Mouse (Mus musculus) limb, embryonic 12.5 days (tissue): ENCODE results near the gene Tesc. TPM values are rescaled to one million over a fixed set of nuclear protein-coding genes. Genes with fewer than 3 reads are reported as not detected.
A peak's percentile ranks its signal among the peaks of the same experiment; 100 is the strongest.

Source experiments
- ATAC-seq: fragments of 200-750 bp; cut with Nextera tagmentation; 2 replicates; pipeline ENCODE4 v1.8.0; 2017; ENCODE audit warnings: low read depth, moderate TSS enrichment; ENCODE audit not compliant: insufficient number of reproducible peaks, insufficient read depth, low FRiP score, low TSS enrichment
- H3K27ac ChIP-seq: fragments of 300-500 bp; sonication (generic); 2 replicates; pipeline ENCODE4 v1.5.1; 2016; ENCODE audit warnings: mild to moderate bottlenecking, moderate library complexity
- H3K27me3 ChIP-seq: fragments of 300-500 bp; sonication (generic); 2 replicates; pipeline ENCODE4 v1.6.1; 2016; ENCODE audit warnings: mild to moderate bottlenecking, moderate library complexity
- H3K36me3 ChIP-seq: fragments of 300-500 bp; sonication (generic); 2 replicates; pipeline ENCODE4 v1.6.1; 2016; ENCODE audit warnings: mild to moderate bottlenecking, moderate library complexity
- H3K4me1 ChIP-seq: fragments of 300-500 bp; sonication (generic); replicated peaks from 2 replicates; pipeline ENCODE4 v1.6.1; 2016
- H3K4me2 ChIP-seq: fragments of 300-500 bp; sonication (generic); 2 replicates; pipeline ENCODE4 v1.6.1; 2016; ENCODE audit warnings: mild to moderate bottlenecking, moderate library complexity
- H3K4me3 ChIP-seq: fragments of 300-500 bp; sonication (generic); replicated peaks from 2 replicates; pipeline ENCODE4 v1.5.1; 2016; ENCODE audit warnings: mild to moderate bottlenecking
- H3K9ac ChIP-seq: fragments of 300-500 bp; sonication (generic); replicated peaks from 2 replicates; pipeline ENCODE4 v1.6.1; 2016; ENCODE audit warnings: mild to moderate bottlenecking, moderate library complexity
- H3K9me3 ChIP-seq: fragments of 300-500 bp; sonication (generic); 2 replicates; pipeline ENCODE4 v1.6.1; 2016; ENCODE audit warnings: mild to moderate bottlenecking, moderate library complexity
- WGBS: fragments of 180-500 bp; shearing (Covaris S2); methylation state at CpG from one replicate; pipeline ENCODE4 v1.1.7; 2016; 5-methylcytosine and 5-hydroxymethylcytosine counted together
- polyA plus RNA-seq: library from polyadenylated mRNA; unstranded; fragments of >200 nt; fragmentation: Nextera tagmentation; extraction: Ambion mirVana; gene quantifications from 2 replicates; pipeline ENCODE4 v1.2.1, GENCODE M21; 2016

Tesc gene
- polyA plus RNA-seq, 1 experiment from 2014 or later: 0.49 TPM

DNA sequence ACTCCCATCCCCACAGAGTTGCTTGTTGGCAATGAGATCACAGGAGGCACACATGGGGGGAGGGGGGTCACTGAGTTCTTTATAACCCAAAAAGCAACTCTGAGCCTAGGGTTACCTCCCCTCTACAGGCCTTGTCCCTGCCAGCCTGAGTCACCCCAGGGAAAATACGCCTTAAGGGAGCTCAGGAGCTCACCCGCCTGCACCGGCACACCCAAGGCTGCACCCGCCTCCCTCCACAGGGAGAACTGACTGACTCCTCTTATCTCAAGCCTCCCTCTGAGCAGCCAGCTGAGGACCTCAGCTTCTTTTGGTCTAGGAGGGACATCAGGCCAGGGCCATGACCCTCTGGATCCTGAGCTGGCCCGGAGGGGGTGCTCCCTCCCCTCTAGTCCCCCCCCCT lies 3.5 kb downstream of the Tesc start:
- ATAC-seq: no peak
- H3K4me1 ChIP-seq: peaks cover 37% of the 10 kb centered on the region
- H3K36me3 ChIP-seq: no peaks in the 10 kb centered on the region
- WGBS: 55% methylated on average over 5 of the region's 5 CpGs
- no peak overlapping the region for H3K27ac ChIP-seq
- H3K9me3 ChIP-seq: peaks cover 8% of the 10 kb centered on the region; the same call in 1 of the 2 replicates
- no peak overlapping the region for H3K9ac ChIP-seq
- H3K4me2 ChIP-seq: no peak overlapping the region
- H3K4me3 ChIP-seq: no peak overlapping the region
- peaks cover 63% of the 10 kb centered on the region for H3K27me3 ChIP-seq

- no peaks in the 10 kb centered on the region for H3K36me3 ChIP-seq
- H3K4me3 ChIP-seq: no peak overlapping the region
- H3K9ac ChIP-seq: no peak overlapping the region
- H3K4me1 ChIP-seq: peaks cover 33% of the 10 kb centered on the region
- no peak for ATAC-seq
- peaks cover 8% of the 10 kb centered on the region; the same call in 1 of the 2 replicates for H3K9me3 ChIP-seq
- no peak overlapping the region for H3K27ac ChIP-seq
- 46% methylated on average over 4 of the region's 4 CpGs for WGBS
- peaks cover 59% of the 10 kb centered on the region for H3K27me3 ChIP-seq
- H3K4me2 ChIP-seq: no peak overlapping the region
These were observed 4.0 kb downstream of the Tesc start for GRCm38 (mm10) chr5:118031508-118031907.

DNA sequence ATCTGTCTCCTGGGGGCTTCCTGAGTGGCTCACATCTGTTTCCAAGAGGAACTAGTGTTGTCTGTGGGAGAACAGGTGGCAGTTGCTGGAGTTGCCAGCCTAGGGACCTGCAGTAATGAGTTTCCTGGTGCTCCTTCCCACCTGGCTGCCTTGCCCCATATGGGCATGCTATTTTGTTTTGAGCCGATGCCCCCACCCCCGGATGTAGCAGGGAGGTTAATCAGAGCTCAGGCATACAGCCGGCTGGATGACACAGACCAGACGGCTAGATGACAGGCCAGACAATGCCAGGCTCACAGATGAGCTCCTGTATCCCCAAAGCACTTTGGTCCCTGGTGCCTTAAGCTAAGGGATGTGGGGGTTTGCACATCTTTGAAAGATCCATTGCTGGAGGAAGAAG lies 5.8 kb downstream of the Tesc start:
- Histone ChIP-seq H3K4me2 (no peak overlapping the region), H3K4me3 (no peak overlapping the region), H3K9ac (no peak overlapping the region), H3K27me3 (peaks cover 50% of the 10 kb centered on the region), H3K9me3 (peaks cover 8% of the 10 kb centered on the region; the same call in 1 of the 2 replicates), H3K27ac (no peak overlapping the region), H3K36me3 (no peaks in the 10 kb centered on the region), H3K4me1 (peaks cover 30% of the 10 kb centered on the region)
- no peak for ATAC-seq
- 36% methylated on average over 4 of the region's 4 CpGs for WGBS

DNA sequence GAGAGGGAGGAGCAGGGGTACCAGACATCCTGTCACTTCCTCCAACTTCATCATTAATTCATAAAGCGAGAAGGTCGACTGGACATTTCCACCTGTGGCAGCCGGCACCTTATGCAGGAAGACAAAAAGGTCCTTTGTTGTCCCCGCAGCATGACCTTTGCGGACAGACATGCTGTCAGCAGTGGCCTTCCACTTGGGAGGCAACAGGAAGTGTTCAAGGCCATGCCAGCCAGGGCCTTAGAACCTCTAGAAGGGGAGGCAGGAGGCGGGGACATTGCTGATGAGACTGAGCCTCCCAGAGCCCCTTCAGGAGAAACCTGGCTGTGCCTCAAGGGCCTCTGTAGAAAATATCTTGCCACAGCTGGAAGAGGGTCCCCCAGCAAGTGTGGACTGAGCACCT lies 6.2 kb downstream of the Tesc start:
- H3K27ac ChIP-seq: no peak overlapping the region
- no peak overlapping the region for H3K4me2 ChIP-seq
- H3K4me1 ChIP-seq: peaks cover 26% of the 10 kb centered on the region
- H3K36me3 ChIP-seq: no peaks in the 10 kb centered on the region
- no peak for ATAC-seq
- peaks cover 46% of the 10 kb centered on the region for H3K27me3 ChIP-seq
- H3K9me3 ChIP-seq: peaks cover 8% of the 10 kb centered on the region; the same call in 1 of the 2 replicates
- H3K4me3 ChIP-seq: no peak overlapping the region
- whole genome bisulfite sequencing: 72% methylated on average over 6 of the region's 6 CpGs
- H3K9ac ChIP-seq: no peak overlapping the region

DNA sequence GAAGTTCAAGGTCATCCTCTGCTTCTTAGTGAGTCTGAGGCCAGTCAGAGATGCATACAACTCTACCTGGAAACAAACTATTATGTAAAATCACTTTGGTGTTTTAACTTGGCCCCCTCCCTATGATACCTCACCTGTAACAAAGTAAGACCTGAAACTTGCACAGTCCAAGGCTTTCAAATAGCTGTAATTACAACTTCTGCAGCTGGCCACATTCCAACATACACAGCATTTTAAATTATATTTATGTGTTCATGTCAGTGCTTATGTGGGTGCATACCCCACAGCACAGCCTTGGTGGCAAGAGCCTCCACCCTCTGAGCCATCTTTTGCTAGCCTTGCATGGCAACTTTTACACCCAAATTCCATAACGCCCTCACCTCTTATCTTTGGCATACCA lies 7.1 kb downstream of the Tesc start:
- H3K27me3 ChIP-seq: peaks cover 41% of the 10 kb centered on the region
- WGBS: 90% methylated on average over 1 of the region's 1 CpGs
- no peak for ATAC-seq

DNA sequence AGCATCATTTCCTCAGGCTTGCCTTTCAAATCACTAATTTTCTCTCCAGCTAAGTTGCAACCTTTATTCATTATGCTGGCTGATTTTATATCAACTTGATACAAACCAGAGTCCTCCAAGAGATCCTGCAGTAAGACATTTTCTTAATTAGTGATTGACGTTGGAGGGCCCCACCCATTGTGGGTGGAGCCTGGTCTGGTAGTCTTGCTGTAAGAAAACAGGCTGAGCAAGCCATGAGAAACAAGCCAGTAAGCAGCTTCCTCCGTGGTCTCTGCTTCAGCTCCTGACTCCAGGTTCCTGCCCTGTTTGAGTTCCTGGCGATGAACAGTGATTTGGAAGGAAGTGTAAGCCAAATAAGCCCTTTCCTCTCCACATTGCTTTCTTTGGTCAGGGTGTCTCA lies 8.2 kb downstream of the Tesc start:
- peaks cover 8% of the 10 kb centered on the region; the same call in 1 of the 2 replicates for H3K9me3 ChIP-seq
- ATAC-seq: no peak
- H3K4me2 ChIP-seq: no peak overlapping the region
- H3K27ac ChIP-seq: no peak overlapping the region
- no peak overlapping the region for H3K9ac ChIP-seq
- WGBS: 62% methylated on average over 3 of the region's 3 CpGs
- no peaks in the 10 kb centered on the region for H3K36me3 ChIP-seq
- H3K27me3 ChIP-seq: peaks cover 30% of the 10 kb centered on the region
- H3K4me1 ChIP-seq: peaks cover 21% of the 10 kb centered on the region
- no peak overlapping the region for H3K4me3 ChIP-seq

More for the DNA sequence above, 7.1 kb downstream of the Tesc start:
- Histone ChIP-seq H3K9me3 (peaks cover 8% of the 10 kb centered on the region; the same call in 1 of the 2 replicates), H3K27ac (no peak overlapping the region), H3K4me3 (no peak overlapping the region), H3K4me1 (peaks cover 21% of the 10 kb centered on the region), H3K4me2 (no peak overlapping the region), H3K36me3 (no peaks in the 10 kb centered on the region), H3K9ac (no peak overlapping the region)

- Histone ChIP-seq H3K9me3 (peaks cover 8% of the 10 kb centered on the region; the same call in 1 of the 2 replicates), H3K4me3 (no peak overlapping the region), H3K36me3 (no peaks in the 10 kb centered on the region), H3K4me1 (peaks cover 19% of the 10 kb centered on the region), H3K4me2 (peak overlapping the region; percentile 44), H3K27me3 (peaks cover 19% of the 10 kb centered on the region), H3K9ac (no peak overlapping the region), H3K27ac (no peak overlapping the region)
- peak; percentile 13; the same call in 1 of the 2 replicates for ATAC-seq
- WGBS: 42% methylated on average over 25 of the region's 25 CpGs
These were observed 9.6 kb downstream of the Tesc start for GRCm38 (mm10) chr5:118036888-118037797.

- Histone ChIP-seq H3K4me1 (peaks cover 19% of the 10 kb centered on the region), H3K9me3 (peaks cover 8% of the 10 kb centered on the region; the same call in 1 of the 2 replicates), H3K36me3 (no peaks in the 10 kb centered on the region), H3K4me2 (peak overlapping the region; percentile 44), H3K4me3 (no peak overlapping the region), H3K27ac (no peak overlapping the region), H3K9ac (0 out of 2 replicates have a peak overlapping the region, but pooled peaks have one; percentile 23), H3K27me3 (peaks cover 19% of the 10 kb centered on the region)
- 0 out of 2 replicates have a peak, but pooled peaks have one; percentile 43 for ATAC-seq
- 12% methylated on average over 10 of the region's 10 CpGs for WGBS
These were observed 10.4 kb downstream of the Tesc start for GRCm38 (mm10) chr5:118037798-118038484.

DNA sequence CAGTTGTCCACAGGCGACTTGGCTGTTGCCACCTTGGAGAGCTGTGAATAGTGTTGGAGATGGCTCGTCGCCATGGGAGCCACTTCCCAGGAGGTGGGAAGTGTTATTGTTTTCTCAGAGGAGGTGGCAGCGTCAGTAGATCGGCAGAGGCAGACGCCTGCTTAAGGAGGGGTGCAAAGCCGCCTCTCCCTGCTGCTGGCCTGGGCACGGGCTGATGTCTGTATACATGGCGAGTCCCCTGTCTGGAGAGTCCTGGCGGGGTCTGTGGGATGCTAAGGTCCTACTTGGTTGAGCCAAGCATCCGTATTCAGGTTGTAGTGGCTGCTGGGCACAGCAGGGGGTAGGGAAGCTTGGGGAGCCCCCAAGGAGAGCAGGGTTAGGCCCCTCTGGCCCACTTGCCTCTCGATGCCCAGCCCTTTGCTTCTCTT lies 11.7 kb downstream of the Tesc start:
- Histone ChIP-seq H3K36me3 (no peaks in the 10 kb centered on the region), H3K9me3 (peaks cover 8% of the 10 kb centered on the region; the same call in 1 of the 2 replicates), H3K27me3 (peaks cover 14% of the 10 kb centered on the region; the same call in 1 of the 2 replicates), H3K9ac (no peak overlapping the region), H3K27ac (no peak overlapping the region), H3K4me1 (peaks cover 19% of the 10 kb centered on the region), H3K4me2 (no peak overlapping the region), H3K4me3 (no peak overlapping the region)
- WGBS: 30% methylated on average over 12 of the region's 12 CpGs
- ATAC-seq: no peak

DNA sequence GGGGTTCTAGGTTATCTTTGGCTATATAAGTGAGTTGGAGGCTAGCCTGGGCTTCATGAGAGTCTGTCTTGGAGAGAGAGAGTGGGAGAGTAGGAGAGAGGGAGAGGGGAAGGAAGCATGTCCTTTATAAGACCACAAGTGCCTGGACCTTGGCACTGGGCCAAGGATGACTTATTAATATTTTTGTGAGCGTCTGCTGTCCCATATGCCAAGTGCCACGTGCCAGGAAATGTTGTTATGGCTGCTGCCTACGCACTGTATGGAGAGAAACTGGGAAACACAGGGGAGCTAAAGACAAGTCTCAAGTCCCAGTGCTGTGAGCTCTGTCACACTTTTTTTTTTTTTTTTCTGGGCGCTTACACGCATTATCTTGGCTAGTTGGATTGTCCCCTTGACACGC lies 15.1 kb downstream of the Tesc start:
- H3K9me3 ChIP-seq: no peaks in the 10 kb centered on the region
- H3K9ac ChIP-seq: no peak overlapping the region
- no peaks in the 10 kb centered on the region for H3K36me3 ChIP-seq
- no peak overlapping the region for H3K4me3 ChIP-seq
- H3K4me2 ChIP-seq: no peak overlapping the region
- 90% methylated on average over 6 of the region's 6 CpGs for WGBS
- peaks cover 11% of the 10 kb centered on the region for H3K4me1 ChIP-seq
- H3K27me3 ChIP-seq: peaks cover 5% of the 10 kb centered on the region
- H3K27ac ChIP-seq: no peak overlapping the region
- no peak for ATAC-seq

- H3K9ac ChIP-seq: no peak overlapping the region
- peaks cover 5% of the 10 kb centered on the region for H3K27me3 ChIP-seq
- no peaks in the 10 kb centered on the region for H3K36me3 ChIP-seq
- 0 out of 2 replicates have a peak, but pooled peaks cover 4% of the 10 kb centered on the region for H3K4me1 ChIP-seq
- ATAC-seq: no peak
- no peak overlapping the region for H3K27ac ChIP-seq
- H3K9me3 ChIP-seq: no peaks in the 10 kb centered on the region
- H3K4me2 ChIP-seq: no peak overlapping the region
- H3K4me3 ChIP-seq: no peak overlapping the region
- WGBS: 84% methylated on average over 4 of the region's 4 CpGs
These were observed 16.2 kb downstream of the Tesc start for GRCm38 (mm10) chr5:118043761-118044160.
